Mouse (Mus musculus) C2C12 (cell line): ENCODE results near the gene Dpysl5.

Experiments used
- MAX ChIP-seq: IDR thresholded peaks from one replicate; pipeline ENCODE4 v1.6.1; 2011; ENCODE audit warnings: mild to moderate bottlenecking, control low read depth
- MYOG ChIP-seq: IDR thresholded peaks from one replicate; pipeline ENCODE4 v1.6.1; 2011; ENCODE audit not compliant: control insufficient read depth, insufficient read length; ENCODE audit errors: extremely low read depth

DNA sequence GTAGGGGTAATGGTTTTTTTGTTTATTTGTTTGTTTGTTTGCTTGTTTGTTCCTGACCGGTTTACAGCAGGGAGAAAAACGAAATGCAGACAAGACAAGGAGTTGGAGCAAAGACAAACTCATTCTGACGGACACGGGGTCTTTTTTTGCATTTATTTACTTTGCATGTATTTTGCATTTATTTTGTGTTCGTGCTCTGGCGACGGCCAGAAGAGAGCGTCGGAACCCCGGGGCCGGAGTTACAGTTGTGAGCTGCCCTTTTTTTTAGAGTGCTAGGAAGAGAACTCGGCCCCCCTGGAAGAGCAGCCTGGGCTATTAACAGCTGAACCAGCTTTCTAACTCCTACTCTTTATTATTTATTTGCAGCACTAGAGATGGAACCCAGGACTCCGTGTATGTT is 44.1 kb upstream of the Dpysl5 start:
- TF ChIP-seq MYOG: no peak
- TF ChIP-seq MAX: no peak
